Mouse (Mus musculus): ENCODE results near the gene H60b.
A peak's percentile ranks its signal among the peaks of the same experiment; 100 is the strongest.
"Not testable (repeated sequence)": the region's sequence is repeated elsewhere in the genome, so short reads cannot be mapped to it uniquely, and the experiment has no call there.

H60b gene

GRCm38 (mm10) chr10:22165328-22166003 lies 7.1 kb downstream of the H60b start:
- not testable (repeated sequence) for DNase-seq (ENCODE audit: low read depth)

GRCm38 (mm10) chr10:22166025-22166424 lies 7.6 kb downstream of the H60b start:
- not testable (repeated sequence) for DNase-seq (ENCODE audit: low read depth)

GRCm38 (mm10) chr10:22167061-22167460 lies 8.7 kb downstream of the H60b start:
- not testable (repeated sequence) for DNase-seq (ENCODE audit: low read depth)

GRCm38 (mm10) chr10:22169116-22169515 lies 10.7 kb downstream of the H60b start:
- DNase-seq (ENCODE audit: low read depth) = not testable (repeated sequence)

- DNase-seq (ENCODE audit: low read depth) = not testable (repeated sequence)
Measured at GRCm38 (mm10) chr10:22172431-22173334, 14.3 kb downstream of the H60b start.

GRCm38 (mm10) chr10:22173335-22174189 lies 15.2 kb downstream of the H60b start:
- DNase-seq (ENCODE audit: low read depth) = not testable (repeated sequence)

- DNase-seq (ENCODE audit: low read depth) = not testable (repeated sequence)
Measured at GRCm38 (mm10) chr10:22174190-22174487, 15.8 kb downstream of the H60b start.

- not testable (repeated sequence) for DNase-seq (ENCODE audit: low read depth)
Measured at GRCm38 (mm10) chr10:22176515-22176914, 18.1 kb downstream of the H60b start.

GRCm38 (mm10) chr10:22191035-22191434 lies 32.6 kb downstream of the H60b start:
- DNase-seq (ENCODE audit: low read depth) = not testable (repeated sequence)

- not testable (repeated sequence) for DNase-seq (ENCODE audit: low read depth)
Measured at GRCm38 (mm10) chr10:22201352-22201751, 43.0 kb downstream of the H60b start.

GRCm38 (mm10) chr10:22202784-22203583 lies 44.6 kb downstream of the H60b start:
- not testable (repeated sequence) for DNase-seq (ENCODE audit: low read depth)

GRCm38 (mm10) chr10:22206443-22206842 lies 48.1 kb downstream of the H60b start:
- not testable (repeated sequence) for DNase-seq (ENCODE audit: low read depth)

- DNase-seq (ENCODE audit: low read depth) = peak; percentile 41
Measured at GRCm38 (mm10) chr10:22212012-22212696, 53.8 kb downstream of the H60b start.

GRCm38 (mm10) chr10:22223474-22224349 lies 65.3 kb downstream of the H60b start:
- DNase-seq (ENCODE audit: low read depth) = not testable (repeated sequence)

- DNase-seq (ENCODE audit: low read depth) = no peak
Measured at GRCm38 (mm10) chr10:22265060-22265459, 106.7 kb downstream of the H60b start.

GRCm38 (mm10) chr10:22270879-22271786 lies 112.7 kb downstream of the H60b start:
- not testable (repeated sequence) for DNase-seq (ENCODE audit: low read depth)

- peak; percentile 44 for DNase-seq (ENCODE audit: low read depth)
Measured at GRCm38 (mm10) chr10:22272914-22273683, 114.7 kb downstream of the H60b start.
